Mouse (Mus musculus) heart, adult 18-20 months (tissue): ENCODE results near the gene Sgcd. TPM values are rescaled to one million over a fixed set of nuclear protein-coding genes. Genes with fewer than 3 reads are reported as not detected.
A peak's percentile ranks its signal among the peaks of the same experiment; 100 is the strongest.

Experiments used
- DNase-seq, 2 experiments: peaks; one replicate each; pipeline ENCODE4 v3.0.0; 2021 to 2022; ENCODE audit warnings: mixed read lengths in 1 of 2
- long read RNA-seq, 2 experiments: library from polyadenylated mRNA; stranded (forward); transcript quantifications; one replicate each; pipeline ENCODE4 v2.0.0; 2021
- total RNA-seq, 2 experiments: library from RNA; stranded (reverse); gene quantifications; 2 replicates each; pipeline ENCODE4 v1.2.3; 2021

The Sgcd gene
- 10 to 100 TPM; 57.4 to 68.5 TPM for total RNA-seq
- long read RNA-seq, experiment 1, partial matches to known transcripts = 3 of 10 reads
- long read RNA-seq, experiment 1, other reads (novel, unspliced or antisense) = 5 of 10 reads
- long read RNA-seq, experiment 2, partial matches to known transcripts = 1 of 7 reads
- long read RNA-seq, experiment 2, other reads (novel, unspliced or antisense) = 5 of 7 reads

DNA sequence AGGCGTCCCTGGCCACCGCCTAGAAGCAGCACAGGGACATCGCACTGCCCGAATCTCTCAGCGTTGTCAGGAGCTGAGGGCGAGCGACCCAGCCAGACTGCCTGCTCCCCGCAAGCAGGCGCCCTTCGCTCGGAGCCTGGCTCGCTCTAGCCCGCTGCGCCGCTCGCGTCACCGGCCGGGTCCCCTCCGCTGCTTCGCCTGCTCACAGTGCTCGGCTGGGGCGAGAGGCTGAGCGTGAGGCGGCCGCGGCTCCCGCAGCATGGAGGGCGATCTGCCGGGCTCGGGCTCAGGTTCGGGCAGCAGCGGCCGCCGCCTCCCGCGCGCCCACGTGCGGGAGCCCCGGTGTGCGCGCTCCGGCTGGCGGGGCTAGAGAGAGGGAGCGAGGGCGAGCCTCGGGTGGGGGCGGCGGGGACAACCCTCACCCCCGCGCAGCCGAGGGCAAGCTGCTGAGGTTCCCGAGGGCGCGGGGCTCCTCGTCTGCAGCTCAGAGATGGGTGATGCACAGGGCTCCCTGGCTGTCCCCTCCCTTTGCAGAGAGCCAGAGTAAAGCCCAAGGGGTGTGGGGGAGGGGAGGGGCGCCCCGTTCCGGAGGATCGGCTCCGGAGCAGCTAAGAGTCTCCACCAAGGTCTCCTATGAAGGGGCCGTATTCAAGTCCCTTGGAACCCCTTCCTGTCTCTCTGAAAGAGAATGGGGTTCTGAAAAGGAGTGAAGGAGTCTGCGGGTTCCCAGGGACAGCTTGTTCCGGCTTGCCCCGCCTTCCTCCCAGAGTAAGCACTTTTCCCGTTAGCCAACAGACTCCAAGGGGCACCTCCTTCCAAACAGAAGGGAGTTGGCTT, at the start of gene Sgcd:
Gene Sgcd, minus strand, starts transcription at position 273 of the 837 bp plus-strand sequence.
- peak; percentile 25 to 28 for DNase-seq

DNA sequence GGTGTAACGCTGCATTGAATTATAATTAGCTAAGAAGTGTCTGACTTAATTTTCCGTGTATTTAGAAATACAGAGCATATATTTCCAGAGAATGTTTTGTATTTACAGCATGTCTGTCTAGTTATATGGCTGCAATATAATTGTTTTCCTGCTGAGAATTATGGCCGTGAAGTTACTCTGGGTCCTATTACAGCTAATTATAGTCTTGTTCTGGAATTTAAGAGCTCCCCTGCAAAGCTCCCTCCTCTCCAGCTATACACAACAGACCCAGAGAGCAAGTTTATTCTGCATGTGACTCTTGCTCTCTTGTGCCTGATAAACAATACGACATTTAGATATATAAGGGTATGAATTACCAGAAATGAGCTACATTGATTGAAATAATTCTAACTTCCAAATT, 49.3 kb upstream of the Sgcd start:
- DNase-seq = no peak

DNA sequence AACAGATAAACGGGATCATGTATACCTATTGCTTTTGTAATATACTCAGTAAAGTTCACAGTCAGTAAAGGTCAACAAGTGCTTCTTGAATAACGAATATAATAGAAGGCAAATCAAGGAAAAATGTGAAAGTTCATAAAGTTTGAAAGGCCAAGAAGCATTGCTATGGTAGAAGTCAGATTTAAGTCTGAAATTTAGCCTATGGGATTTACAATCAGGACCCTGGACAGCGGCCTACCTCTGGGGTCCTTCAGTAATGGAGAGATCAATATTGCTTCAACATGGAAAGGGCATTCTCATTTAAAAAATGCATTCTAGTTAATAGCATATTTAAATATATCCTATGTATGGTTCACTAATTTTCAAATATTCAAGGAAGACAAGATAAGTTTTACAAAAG, 24.1 kb upstream of the Sgcd start:
- no peak for DNase-seq

DNA sequence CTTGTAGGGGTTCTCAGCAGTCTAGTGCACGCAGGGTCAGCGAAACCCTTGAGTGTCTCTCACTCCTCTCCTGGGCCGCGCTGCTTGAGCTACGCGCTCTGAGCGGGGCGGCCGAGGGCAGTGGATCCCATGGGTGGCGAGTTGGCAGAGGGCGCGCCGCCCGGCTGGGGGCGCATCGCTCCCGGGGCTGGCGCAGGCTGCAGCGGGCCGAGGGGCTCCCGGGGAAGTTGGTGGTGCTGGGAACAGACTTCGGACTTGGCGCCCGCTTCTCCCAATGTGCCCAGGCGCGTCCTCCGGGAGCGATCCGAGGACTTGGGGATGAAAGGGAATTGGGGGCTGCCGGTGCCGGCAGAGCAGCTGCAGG, 454 bp downstream of the Sgcd start:
- DNase-seq = peak; percentile 4 to 26

DNA sequence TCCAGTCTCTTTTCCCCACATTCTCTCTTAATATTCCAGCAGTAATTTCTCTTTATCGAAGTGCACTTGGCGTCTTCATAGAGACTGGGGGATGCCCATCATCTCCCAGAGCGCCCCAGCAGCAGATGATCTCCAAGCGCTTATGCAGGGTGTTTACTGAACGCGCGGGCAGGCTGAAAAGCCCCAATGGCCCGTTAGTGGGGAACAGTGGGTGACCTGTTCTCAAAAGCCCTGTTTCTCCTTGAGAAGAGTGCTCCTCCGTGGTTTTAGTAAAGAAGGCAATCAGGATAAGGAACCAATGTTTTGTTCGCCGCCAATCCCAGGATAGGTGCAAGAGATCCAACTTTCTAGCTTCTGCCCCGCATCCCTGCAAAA, 889 bp downstream of the Sgcd start:
- no peak for DNase-seq

DNA sequence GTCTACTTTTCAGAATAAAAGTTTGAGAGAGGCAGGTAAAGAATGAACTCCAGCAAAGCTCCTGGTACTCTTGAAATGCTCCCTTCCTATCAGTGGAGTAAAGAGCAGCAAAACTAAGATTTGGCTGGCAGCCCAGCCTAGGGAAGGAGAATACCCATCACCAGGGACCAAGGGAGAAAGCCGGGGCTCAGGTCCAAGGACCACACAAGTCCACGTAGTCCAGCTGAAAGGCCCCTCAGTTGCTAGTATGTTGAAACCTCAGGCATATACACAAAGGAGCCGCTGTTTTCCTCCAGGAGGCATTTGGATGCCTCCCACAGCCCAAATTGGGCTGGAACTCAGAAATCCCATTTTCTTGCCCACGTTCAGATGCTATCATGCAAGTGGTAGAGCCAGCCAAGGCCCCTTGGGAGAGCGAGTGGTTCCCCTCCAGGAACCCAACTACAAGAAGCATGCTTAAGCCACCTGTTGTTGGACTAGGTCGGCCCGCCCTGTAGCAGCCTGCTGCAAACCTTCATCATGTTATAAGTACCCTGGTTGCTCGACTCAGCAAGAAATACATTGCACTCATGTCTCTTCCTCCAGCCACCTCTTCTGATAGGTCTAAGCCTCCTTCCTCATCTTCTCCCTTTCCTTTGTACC, 1.4 kb downstream of the Sgcd start:
- peak in 1 of 2 experiments; percentile 2 for DNase-seq

DNA sequence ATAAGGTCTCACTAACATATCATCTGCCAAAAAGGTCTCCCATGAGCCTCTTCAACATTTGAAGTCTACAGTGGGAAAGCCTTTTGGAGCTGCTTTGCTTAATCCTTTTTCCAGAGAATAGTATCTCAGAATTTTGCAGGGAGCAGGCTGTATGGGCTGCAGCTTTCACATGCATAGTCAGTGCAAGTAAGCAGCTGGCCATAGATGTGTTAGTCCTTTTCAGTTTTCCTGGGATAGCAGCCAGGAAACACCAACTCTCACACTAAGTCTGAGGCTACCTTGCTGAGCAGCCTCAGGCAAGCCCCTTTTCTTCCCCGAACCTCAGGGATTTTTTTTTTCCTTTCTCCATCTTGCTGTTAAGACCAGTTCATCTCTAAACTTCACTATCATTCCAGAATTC, 6.6 kb downstream of the Sgcd start:
- DNase-seq = no peak

DNA sequence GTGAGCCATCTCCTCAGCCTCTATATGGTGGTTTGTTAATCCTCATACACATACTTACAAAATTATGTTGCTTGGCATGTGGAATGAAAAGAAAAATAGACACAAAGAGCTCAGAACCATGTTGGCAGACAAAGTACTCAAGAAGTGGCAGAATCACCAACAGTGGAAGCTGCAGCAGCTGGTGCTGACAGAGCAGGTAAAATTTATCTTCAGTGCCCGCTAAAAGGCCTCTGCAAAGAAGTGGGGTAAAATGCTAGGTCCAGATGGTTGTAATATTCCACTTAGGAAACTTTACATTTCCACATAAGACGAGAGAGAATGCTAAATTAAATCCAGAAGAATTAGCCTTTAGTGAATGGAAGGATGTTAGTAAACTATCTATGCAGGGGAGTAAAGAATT, 7.7 kb downstream of the Sgcd start:
- no peak for DNase-seq

DNA sequence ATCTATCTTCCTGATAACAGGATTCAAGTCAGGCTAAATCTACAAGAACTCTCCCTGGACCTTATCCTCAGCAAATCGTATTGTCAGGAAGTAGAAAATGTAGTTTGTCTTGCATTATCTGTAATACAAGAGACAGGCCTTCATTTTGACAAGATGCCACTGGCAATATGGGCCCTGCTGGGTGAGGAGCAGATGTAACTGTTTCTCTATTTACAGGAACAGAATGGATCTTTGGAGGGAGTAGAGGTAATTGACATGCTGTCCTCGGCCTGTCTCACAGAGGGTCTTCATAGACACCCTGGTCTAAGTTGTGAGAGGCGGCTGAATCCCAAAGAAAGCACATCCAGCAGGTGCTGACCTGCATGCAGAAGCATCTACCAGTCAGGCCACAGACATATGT, 35.5 kb downstream of the Sgcd start:
- DNase-seq = no peak

DNA sequence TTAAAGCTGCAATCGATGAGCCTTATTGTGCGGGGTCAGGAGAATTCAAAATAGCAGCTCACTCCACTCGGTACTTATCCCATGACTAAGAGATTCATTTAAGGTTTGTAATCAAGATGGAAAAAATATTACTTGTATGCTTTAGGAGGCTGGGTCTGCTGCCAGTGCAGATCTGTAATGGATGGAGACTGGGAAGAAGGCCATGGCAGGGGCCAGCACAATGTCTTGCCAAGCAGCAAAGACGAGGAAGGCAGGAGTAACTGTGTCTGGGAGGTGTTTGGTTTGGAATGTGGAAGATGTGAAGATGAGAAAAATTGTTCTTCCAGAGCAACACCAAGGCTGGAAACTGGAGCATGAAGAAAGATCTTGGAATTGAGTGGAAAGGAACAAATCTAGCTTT, 36.4 kb downstream of the Sgcd start:
- no peak for DNase-seq

DNA sequence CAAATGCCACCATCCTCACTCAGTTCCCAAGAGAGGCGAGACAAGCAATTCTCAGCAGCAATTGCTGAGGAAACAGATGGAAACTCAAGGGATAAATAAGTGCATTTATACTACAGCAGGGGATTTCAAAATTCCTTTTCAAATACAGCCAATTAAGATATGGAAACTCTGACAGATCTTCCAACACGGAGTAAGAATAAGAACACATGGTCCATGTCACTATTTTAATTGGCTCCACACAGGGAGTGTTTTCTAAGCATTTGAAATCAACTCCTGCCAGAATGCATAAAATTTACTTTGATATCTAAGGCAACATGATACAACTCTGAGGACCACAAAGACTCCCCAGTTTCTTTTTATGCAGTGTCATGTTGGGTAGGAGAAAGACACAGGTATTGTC, 49.0 kb downstream of the Sgcd start:
- no peak for DNase-seq

DNA sequence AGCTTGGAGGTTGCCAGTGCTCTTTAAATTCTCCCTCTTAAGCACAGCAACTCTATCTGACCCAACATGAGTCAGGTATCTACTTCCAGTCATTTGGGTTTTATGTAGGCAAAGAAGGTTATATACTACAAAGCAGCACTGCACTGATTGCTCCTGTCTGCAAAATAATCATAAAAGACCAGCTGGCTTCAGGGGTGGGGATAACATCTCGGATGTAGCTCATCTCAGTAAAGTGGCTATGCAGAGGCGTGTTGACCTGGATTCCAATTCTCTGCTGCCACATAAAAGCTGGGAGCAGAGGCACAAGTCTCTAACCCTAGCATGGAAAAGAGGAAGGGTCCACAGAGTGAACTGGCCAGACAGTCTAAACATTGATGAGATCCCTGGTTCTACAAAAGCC, 71.2 kb downstream of the Sgcd start:
- no peak for DNase-seq

DNA sequence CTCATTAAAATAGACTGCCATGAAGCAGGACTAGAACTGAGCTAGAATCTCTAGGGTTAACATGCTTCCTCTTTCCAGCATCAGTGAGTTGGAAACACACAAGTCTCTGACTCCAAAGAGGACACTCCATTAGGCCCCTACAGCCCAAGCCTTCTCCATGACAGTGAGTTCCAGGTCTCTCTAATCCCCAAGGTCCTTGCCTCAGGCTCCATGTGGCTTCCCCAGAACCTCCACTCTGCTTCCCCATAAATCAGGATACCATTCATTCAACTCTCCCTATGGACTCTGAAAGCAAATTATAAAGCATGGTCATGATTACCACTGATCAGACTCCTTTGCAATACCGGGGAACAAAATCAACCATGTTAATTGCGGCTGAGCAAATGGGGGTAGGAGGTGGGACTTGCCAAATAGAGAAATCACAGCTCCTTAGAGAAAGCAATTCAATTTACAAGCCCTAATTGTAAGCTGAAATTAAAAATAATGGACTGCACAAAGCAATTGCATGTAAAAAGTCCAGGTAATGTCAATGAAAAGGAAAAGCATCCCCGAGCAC, 97.1 kb downstream of the Sgcd start:
- no peak for DNase-seq

DNA sequence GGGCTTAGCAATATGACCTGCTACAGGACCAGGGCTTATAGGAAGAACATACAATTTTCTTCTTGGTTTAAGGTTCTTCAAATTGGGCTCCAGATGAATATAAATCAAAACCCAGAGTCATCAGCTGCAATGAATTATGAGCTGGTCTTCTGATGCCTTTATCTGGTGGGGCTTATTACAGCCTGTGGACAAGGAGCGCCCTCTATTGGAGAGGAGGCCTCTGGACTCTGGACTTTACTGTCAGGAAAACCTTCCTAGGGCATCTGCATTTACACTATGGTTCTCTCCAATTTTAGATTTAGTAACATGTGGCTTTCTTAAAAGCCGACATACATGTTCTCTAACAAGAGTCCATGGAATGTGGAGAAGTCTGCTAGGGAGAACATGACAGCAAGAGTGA, 98.5 kb downstream of the Sgcd start:
- peak; percentile 3 to 37 for DNase-seq

DNA sequence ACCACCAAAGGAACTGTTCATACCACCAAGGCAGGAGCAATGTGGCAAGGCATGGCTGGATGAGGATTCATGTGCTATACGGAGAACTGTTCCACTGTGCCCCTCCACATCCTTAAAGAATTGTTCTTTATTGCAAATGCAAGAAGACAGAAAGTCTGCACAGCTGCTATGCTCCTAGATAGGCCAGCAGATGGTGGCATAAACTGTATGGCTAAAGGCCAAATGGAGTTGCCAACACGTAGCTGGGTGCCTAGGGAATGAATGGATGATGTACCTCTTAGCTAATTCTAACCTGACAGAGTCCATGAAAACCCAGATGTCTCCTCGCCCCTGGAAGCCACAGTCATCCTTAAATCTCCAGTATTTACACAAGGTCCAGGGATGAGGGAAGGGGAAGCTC, 103.5 kb downstream of the Sgcd start:
- DNase-seq = no peak

DNA sequence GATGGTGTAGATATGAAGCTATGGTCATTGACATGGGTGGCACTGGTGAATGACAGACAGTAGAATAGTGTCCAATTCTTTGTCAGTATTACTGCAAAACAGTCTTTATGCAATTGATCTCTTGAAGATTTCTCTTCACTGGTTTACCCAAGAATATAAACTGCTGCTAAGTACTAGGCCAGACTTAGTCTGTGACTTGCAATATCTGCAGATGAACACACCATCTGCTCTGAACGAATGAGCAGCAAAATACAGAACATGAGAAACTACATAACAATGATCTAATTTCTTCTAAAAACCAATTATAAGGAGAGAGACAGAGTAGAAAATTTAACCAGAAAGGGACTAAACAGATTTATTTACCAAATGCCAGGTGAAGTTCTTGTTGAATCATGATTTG, 105.2 kb downstream of the Sgcd start:
- DNase-seq = no peak

DNA sequence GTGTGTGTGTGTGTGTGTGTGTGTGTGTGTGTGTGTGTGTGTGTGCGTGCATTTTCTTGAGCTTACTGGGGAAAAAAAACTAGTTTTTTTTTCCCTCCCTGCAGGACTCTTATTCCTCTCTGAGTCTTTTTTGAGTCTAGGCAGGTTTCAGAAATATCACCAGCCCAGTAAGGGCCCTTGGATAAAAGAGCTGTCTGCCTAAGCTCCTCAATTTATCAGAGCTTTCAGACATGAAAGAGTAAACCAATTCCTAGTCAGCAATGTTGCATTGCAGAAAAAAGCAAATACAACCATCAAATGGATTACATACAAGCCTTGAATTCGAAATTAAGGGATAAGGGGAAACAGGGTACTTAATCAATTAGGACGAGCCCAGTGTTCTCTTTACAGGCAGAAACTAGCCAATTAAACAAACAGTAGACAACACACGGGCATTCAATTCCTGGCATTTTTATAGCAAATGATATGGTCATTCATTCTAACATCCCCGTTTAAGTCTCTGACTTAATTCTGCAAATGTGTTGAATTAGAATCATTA, 112.1 kb downstream of the Sgcd start:
- no peak for DNase-seq

DNA sequence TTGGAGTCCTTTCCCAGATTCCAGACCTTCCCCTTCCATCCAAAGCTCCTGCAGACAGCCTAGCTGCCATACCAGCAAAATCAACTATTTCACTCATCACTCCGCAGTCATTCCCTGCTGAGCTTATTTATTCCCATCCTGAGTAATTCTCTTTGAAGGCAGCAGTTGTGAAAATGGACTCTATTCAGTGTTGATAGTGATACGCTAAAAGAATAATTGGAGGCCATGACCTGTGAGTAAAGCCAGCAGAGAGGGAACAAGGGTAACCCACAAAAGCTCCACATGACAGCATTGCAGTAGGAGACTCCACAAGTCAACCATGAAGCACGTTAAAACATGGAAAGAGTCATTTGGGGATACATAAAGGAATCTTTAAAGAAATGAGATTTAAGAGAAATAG, 142.9 kb downstream of the Sgcd start:
- DNase-seq = no peak

DNA sequence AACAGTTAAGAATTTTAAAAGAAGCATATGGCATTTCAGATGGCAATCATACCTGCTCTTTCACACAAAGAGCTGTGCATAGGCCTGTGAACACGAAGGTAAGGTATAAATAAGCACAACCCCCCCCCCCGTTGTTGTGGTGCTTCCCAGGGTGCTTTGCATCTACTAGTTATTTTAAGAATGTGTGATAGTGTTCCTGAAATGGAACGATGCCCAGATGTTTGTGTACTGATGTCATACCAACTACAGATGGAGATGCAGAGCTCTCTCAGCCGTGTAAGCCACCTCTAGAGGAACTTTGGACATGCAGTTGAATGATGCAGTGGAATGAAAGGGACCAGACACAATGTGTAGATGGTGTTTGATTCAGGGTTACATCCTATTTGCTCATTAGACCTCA, 155.5 kb downstream of the Sgcd start:
- peak; percentile 56 to 71 for DNase-seq

DNA sequence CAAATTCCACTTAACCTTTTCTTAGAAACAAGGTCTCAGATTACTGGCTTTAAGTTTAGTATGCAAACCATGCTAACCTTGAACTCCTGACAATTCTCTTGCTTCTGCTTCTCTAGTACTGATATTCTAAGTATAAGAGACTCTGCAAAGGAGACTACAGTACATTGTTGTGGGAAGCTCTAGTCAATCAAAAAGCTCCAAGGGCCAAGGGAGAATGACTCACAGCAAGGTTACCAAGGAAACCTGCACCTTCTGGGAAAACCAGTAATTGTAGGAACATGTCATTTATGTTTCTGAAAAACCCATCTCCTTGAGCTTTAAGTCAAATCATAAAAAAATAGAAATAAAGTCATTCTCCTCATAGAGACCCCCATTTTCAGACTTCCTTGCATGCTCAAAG, 178.5 kb downstream of the Sgcd start:
- no peak for DNase-seq

DNA sequence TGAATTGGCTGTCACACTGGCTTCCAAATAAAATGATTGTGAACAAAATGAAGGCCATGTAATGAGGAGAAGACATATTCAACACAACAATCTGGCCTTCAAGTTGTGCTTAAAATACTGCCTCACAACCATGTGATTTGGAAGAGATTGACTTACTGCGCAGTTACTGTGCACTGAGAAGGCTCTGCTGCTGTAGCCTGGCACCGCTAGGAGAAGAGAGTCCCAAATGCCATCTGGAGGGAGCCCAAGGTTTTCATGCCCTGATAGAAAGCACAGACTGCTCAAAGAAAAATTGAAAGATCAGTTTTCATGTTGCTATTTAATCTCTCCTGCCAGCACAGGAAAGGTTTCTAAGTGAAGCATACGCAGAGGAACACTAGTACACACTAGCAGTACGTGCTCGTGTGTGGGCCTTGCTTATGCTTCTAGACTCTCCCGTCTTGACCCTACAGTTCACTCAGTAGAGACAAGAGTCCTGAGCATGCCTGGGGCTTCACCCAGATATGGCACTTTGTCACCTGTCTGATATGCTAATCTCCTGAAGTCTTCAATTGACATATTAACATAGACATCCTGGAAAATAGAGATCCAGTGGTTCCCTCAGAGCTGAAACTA, 184.6 kb downstream of the Sgcd start:
- DNase-seq = peak; percentile 1 to 6

DNA sequence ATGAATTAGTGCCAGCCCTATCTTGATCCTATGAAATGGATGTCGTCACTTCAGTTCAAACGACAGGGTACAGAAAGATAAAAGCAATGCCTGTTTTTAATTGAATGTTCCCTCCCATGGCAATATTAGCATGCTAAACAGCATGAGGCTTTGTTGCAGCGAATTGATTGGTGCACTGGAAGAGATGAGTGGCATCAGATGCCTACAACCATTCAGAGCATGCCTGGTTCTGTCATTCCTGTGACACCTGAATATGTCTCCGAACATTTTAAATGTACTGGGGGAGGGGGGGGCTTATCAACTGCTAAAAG, 210.9 kb downstream of the Sgcd start:
- no peak for DNase-seq
